Comparison of ENCODE assay signal across 7 mouse cellular contexts in genomic region chr2:6720753-6721459, GRCm38 (mm10).
DNase-seq lines count a peak whose midpoint lies in the region; ATAC-seq and TF ChIP-seq lines count a peak whose summit lies in the region.

No protein-coding gene starts in this region.

- H3K27ac ChIP-seq in ES-E14 (ENCODE audit: insufficient read depth, low read depth, low read length, poor library complexity, severe bottlenecking), result no peak overlapping the region
- peak overlapping the region; percentile 44 for H3K27ac ChIP-seq in cortical plate, adult 2 months (ENCODE audit: insufficient read depth, low read length)
- H3K27ac ChIP-seq in kidney, embryonic 16.5 days (ENCODE audit: low read length), result no peak overlapping the region

- no peak for TF ChIP-seq CTCF in cortical plate, adult 2 months (IDR thresholded peaks at IDR 0.05; ENCODE audit: extremely low read depth, insufficient read depth, low read length)

- peaks cover 0 to 3% of the 10 kb centered on the region in 2 experiments; a peak in 1 of 4 replicates for H3K4me1 ChIP-seq in ES-E14 (ENCODE audit: control insufficient read depth in 2 of 2, insufficient read depth in 2 of 2, low read length in 2 of 2, poor library complexity in 1 of 2)
- H3K4me1 ChIP-seq in cortical plate, adult 2 months (ENCODE audit: control insufficient read depth, insufficient read depth, low read length), result peaks cover 15% of the 10 kb centered on the region
- peaks cover 18% of the 10 kb centered on the region for H3K4me1 ChIP-seq in kidney, embryonic 16.5 days (ENCODE audit: insufficient read depth, low read length)
- H3K4me1 ChIP-seq in megakaryocyte, embryonic 14.5 days, result peaks cover 64% of the 10 kb centered on the region

- H3K27me3 ChIP-seq in kidney, embryonic 16.5 days (ENCODE audit: insufficient read depth, low read length), result no peaks in the 10 kb centered on the region
- no peaks in the 10 kb centered on the region for H3K27me3 ChIP-seq in megakaryocyte, embryonic 14.5 days (replicated peaks)

- TF ChIP-seq POLR2A in cortical plate, adult 2 months (IDR thresholded peaks at IDR 0.05; ENCODE audit: extremely low read depth, insufficient read depth, low read length), result no peak

- no peak overlapping the region for H3K9ac ChIP-seq in ES-E14 (ENCODE audit: insufficient read depth, low read depth, low read length, poor library complexity, severe bottlenecking)
- H3K9ac ChIP-seq in kidney, embryonic 16.5 days (replicated peaks; ENCODE audit: low read length), result peak overlapping the region; percentile 42

- peak; percentile 92 for ATAC-seq in kidney, embryonic 16.5 days (ENCODE audit: low FRiP score, low TSS enrichment)

- in situ Hi-C loops in ES-E14 (cut with MboI; ENCODE audit: low sequenced_read_pairs in 2 of 2, unreplicated experiment in 2 of 2), result no loop called here

- no peaks in the 10 kb centered on the region for H3K9me3 ChIP-seq in ES-E14 (ENCODE audit: control insufficient read depth, insufficient read depth, low read depth, low read length)
- H3K9me3 ChIP-seq in kidney, embryonic 16.5 days (ENCODE audit: low read length), result no peaks in the 10 kb centered on the region
- no peaks in the 10 kb centered on the region for H3K9me3 ChIP-seq in megakaryocyte, embryonic 14.5 days

- peak; percentile 84 for DNase-seq in CD4-positive helper T cell, adult 2 months (ENCODE audit: low read depth, low spot score)
- peak; percentile 37 for DNase-seq in ES-E14 (ENCODE audit: low read depth, low spot score)
- peak; percentile 29 for DNase-seq in heart, adult 8-10 months (ENCODE audit: low spot score)
- DNase-seq in spleen, postnatal 36 days (ENCODE audit: low spot score in 2 of 2), result peak; percentile 38 to 45

- peak overlapping the region; percentile 75 for H3K4me2 ChIP-seq in kidney, embryonic 16.5 days (replicated peaks; ENCODE audit: low read depth, low read length)

- no peaks in the 10 kb centered on the region for H3K36me3 ChIP-seq in ES-E14 (ENCODE audit: control insufficient read depth, insufficient read depth, low read length, poor library complexity, severe bottlenecking)
- H3K36me3 ChIP-seq in kidney, embryonic 16.5 days (ENCODE audit: insufficient read depth, low read length), result no peaks in the 10 kb centered on the region
- peaks cover 9% of the 10 kb centered on the region for H3K36me3 ChIP-seq in megakaryocyte, embryonic 14.5 days (replicated peaks; ENCODE audit: low read length)

- no peak overlapping the region for H3K4me3 ChIP-seq in ES-E14 (ENCODE audit: insufficient read depth in 1 of 2, low read depth in 1 of 2, low read length in 2 of 2, poor library complexity in 1 of 2, severe bottlenecking in 1 of 2)
- H3K4me3 ChIP-seq in cortical plate, adult 2 months (ENCODE audit: insufficient read depth, low read length), result peak overlapping the region; percentile 20
- peak overlapping the region; percentile 44 for H3K4me3 ChIP-seq in kidney, embryonic 16.5 days (ENCODE audit: low read length)
- H3K4me3 ChIP-seq in megakaryocyte, embryonic 14.5 days (replicated peaks), result peak overlapping the region; percentile 94

- WGBS in kidney, embryonic 16.5 days, result 15% methylated on average over 11 of the region's 11 CpGs

TF ChIP-seq in ES-E14, 5 proteins besides CTCF, POLR2A, EP300 and RAD21:
- no peak for TF ChIP-seq MAFK (IDR thresholded peaks at IDR 0.05; ENCODE audit: insufficient read depth, low read depth, low read length)
- TF ChIP-seq CHD2 (IDR thresholded peaks at IDR 0.05; ENCODE audit: low read depth, low read length), result no peak

Comparison
In these comparisons a context has a peak if more than half of its experiments do, and no peak if none do; other contexts are left out.
1. DNase-seq: peak in every context shown above with its lines; median percentile 84 in CD4-positive helper T cell, adult 2 months; 42 in spleen, postnatal 36 days; 37 in ES-E14; 29 in heart, adult 8-10 months.
2. H3K4me3 ChIP-seq: peak in cortical plate, adult 2 months (single experiment), kidney, embryonic 16.5 days (single experiment) and megakaryocyte, embryonic 14.5 days (single experiment); none in ES-E14 (0 of 2).